Mouse (Mus musculus) forebrain, embryonic 11.5 days (tissue): ENCODE measurements at regions not wholly inside any gene's neighbourhood (a gene's known extent, or its start where the extent isn't known, plus 50 kb on each side); places are given as distances from the start of the nearest gene placed in this dataset.
A peak's percentile ranks its signal among the peaks of the same experiment; 100 is the strongest.
"Not testable (repeated sequence)": the region's sequence is repeated elsewhere in the genome, so short reads cannot be mapped to it uniquely, and the experiment has no call there.

Experiments used
- ATAC-seq: fragments of 200-750 bp; cut with Nextera tagmentation; replicated peaks from 2 replicates; pipeline ENCODE4 v1.8.0; 2017; ENCODE audit warnings: moderate TSS enrichment; ENCODE audit not compliant: low FRiP score
- DNase-seq: peaks from one replicate; pipeline ENCODE4 v3.0.0-alpha.2; 2017; ENCODE audit warnings: low spot score
- H3K27ac ChIP-seq: fragments of 300-500 bp; sonication (generic); 2 replicates; pipeline ENCODE4 v1.5.1; 2014; ENCODE audit warnings: low read depth, low read length
- H3K27me3 ChIP-seq: fragments of 300-500 bp; sonication (generic); 2 replicates; pipeline ENCODE4 v1.6.1; 2014; ENCODE audit warnings: mild to moderate bottlenecking, low read length, mixed read lengths; ENCODE audit not compliant: control insufficient read depth, insufficient read depth
- H3K36me3 ChIP-seq: fragments of 300-500 bp; sonication (generic); 2 replicates; pipeline ENCODE4 v1.6.1; 2014; ENCODE audit warnings: mild to moderate bottlenecking, low read length, moderate library complexity, mixed read lengths; ENCODE audit not compliant: control insufficient read depth, insufficient read depth
- H3K4me1 ChIP-seq: fragments of 300-500 bp; sonication (generic); replicated peaks from 2 replicates; pipeline ENCODE4 v1.6.1; 2014; ENCODE audit warnings: low read length, mixed read lengths; ENCODE audit not compliant: control insufficient read depth, insufficient read depth
- H3K4me2 ChIP-seq: fragments of 300-500 bp; sonication (generic); 2 replicates; pipeline ENCODE4 v1.6.1; 2014; ENCODE audit warnings: low read depth, mild to moderate bottlenecking, low read length, moderate library complexity, mixed read lengths; ENCODE audit not compliant: severe bottlenecking
- H3K4me3 ChIP-seq: fragments of 300-500 bp; sonication (generic); 2 replicates; pipeline ENCODE4 v1.5.1; 2014; ENCODE audit warnings: low read depth, low read length
- H3K9ac ChIP-seq: fragments of 300-500 bp; sonication (generic); 2 replicates; pipeline ENCODE4 v1.6.1; 2014; ENCODE audit warnings: low read length
- H3K9me3 ChIP-seq: fragments of 300-500 bp; sonication (generic); 2 replicates; pipeline ENCODE4 v1.6.1; 2016; ENCODE audit warnings: low read length, mixed read lengths; ENCODE audit not compliant: control insufficient read depth
- WGBS: fragments of 180-500 bp; shearing (Covaris S2); extraction: QIAGEN DNeasy Blood & Tissue Kit; methylation state at CpG from one replicate; pipeline ENCODE4 v1.1.7; 2014; 5-methylcytosine and 5-hydroxymethylcytosine counted together

DNA sequence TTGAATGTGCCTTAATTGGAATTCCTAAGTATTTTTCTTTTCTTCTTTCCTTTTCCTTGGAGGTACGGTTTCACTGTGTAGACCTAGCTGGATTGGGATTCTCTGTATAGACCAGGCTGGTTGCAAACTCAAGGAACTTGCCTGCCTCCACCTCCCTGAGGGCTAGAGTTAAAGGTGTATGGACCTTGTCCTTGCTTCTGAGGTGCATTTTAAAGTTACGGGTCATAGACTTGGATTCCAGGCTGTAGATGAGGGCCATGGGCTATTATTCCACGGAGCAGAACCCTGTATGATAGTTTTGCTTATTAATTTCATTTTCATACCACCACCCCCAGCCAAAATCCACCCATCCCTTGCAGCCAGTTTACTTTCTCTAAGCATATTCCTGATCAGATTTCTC lies 50.7 kb upstream of the Wdr26 start:
- H3K36me3 ChIP-seq: no peaks in the 10 kb centered on the region
- peaks cover 8% of the 10 kb centered on the region; the same call in 1 of the 2 replicates for H3K4me1 ChIP-seq
- H3K4me2 ChIP-seq: no peak overlapping the region
- DNase-seq (no peak), ATAC-seq (no peak)
- no peaks in the 10 kb centered on the region for H3K9me3 ChIP-seq
- WGBS: 86% methylated on average over 3 of the region's 3 CpGs
- no peaks in the 10 kb centered on the region; the same call in 1 of the 2 replicates for H3K27me3 ChIP-seq
- no peak overlapping the region for H3K4me3 ChIP-seq
- no peak overlapping the region for H3K27ac ChIP-seq
- H3K9ac ChIP-seq: no peak overlapping the region

DNA sequence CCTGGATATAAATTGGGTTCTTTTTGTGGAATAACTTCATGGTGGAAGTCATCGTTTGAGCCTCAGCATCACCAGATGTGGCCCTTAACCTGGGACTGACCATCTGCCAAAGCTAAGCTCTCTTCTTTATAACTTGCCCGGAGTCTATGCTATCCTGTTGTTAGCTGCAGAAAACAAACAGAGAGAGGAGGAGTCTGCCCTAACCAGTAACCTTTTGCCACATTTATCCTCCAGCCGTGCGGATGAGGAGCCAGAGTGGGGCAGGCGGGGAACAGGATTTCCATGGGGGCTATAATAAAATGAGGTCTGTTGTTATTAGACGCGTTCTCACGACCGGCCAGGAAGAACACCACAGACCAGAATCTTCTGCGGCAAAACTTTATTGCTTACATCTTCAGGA lies 51.4 kb upstream of the Wdr26 start:
- Histone ChIP-seq H3K27me3 (no peaks in the 10 kb centered on the region), H3K9me3 (no peaks in the 10 kb centered on the region), H3K9ac (no peak overlapping the region), H3K4me1 (peaks cover 8% of the 10 kb centered on the region; the same call in 1 of the 2 replicates), H3K4me2 (no peak overlapping the region), H3K36me3 (no peaks in the 10 kb centered on the region), H3K4me3 (no peak overlapping the region), H3K27ac (no peak overlapping the region)
- no peak for DNase-seq
- ATAC-seq: no peak
- WGBS: 95% methylated on average over 10 of the region's 10 CpGs

DNA sequence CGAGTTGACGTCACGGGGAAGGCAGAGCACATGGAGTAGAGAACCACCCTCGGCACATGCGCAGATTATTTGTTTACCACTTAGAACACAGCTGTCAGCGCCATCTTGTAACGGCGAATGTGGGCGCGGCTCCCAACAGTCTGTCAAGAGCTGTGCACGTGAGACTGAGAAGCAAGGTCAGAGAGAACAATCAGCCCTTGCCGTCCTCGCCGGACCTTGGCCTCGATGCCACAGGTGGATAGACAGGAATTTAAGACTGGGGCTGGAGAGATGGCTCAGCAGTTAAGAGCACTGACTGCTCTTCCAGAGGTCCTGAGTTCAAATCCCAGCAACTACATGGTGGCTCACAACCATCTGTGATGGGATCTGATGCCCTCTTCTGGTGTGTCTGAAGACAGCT lies 58.7 kb upstream of the Wdr26 start:
- H3K4me3 ChIP-seq, ATAC-seq, H3K9ac ChIP-seq, H3K4me2 ChIP-seq, H3K9me3 ChIP-seq, H3K27me3 ChIP-seq, H3K36me3 ChIP-seq, H3K4me1 ChIP-seq, H3K27ac ChIP-seq, DNase-seq: not testable (repeated sequence)
- 98% methylated on average over 10 of the region's 15 CpGs for WGBS

DNA sequence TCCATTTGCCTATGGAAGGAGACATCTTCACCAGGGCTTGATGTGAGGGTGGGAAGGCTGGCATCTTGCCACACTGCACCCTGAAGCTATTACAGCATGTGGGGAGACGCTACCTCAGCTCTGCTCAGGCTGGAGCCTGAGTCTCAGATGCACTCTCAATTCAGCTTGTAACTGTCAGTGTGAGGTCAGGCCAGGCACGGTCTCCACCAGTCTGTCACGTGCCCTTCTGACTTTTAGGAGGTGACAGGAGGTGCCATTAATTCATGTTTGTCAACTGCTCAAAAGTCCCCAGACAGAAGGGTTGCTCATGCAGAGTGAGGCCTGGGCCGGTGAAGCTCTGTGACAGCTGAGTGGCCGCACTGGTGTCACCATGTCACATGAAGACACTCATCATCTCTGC lies 59.4 kb upstream of the Wdr26 start:
- Histone ChIP-seq H3K4me3 (no peak overlapping the region), H3K9ac (no peak overlapping the region), H3K9me3 (no peaks in the 10 kb centered on the region)

DNA sequence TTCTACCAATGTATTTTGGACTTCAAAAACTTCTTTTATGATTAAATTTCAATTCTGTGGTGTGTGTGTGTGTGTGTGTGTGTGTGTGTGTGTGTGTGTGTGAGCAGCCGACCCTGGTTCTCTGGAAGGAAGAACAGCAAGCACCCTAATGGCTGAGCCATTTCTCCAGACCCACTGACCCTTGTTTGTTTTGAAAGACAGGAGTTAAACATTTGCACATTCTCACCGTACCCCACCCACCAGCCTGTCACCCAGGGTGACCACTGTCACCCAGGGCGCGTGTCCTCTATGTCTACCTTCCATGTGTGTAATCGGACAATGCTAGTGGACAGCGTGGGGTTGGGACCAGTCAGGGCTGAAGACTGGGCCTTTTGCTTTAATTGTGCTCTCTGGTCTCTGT lies 60.0 kb upstream of the Wdr26 start:
- ATAC-seq (no peak), DNase-seq (no peak)
- Histone ChIP-seq H3K9ac (no peak overlapping the region), H3K4me2 (no peak overlapping the region), H3K4me3 (no peak overlapping the region), H3K36me3 (no peaks in the 10 kb centered on the region), H3K9me3 (no peaks in the 10 kb centered on the region), H3K27ac (no peak overlapping the region), H3K27me3 (no peaks in the 10 kb centered on the region), H3K4me1 (no peaks in the 10 kb centered on the region)
- WGBS: 88% methylated on average over 6 of the region's 6 CpGs

More for the DNA sequence above, 59.4 kb upstream of the Wdr26 start:
- Histone ChIP-seq H3K4me2 (no peak overlapping the region), H3K27ac (no peak overlapping the region), H3K27me3 (no peaks in the 10 kb centered on the region), H3K36me3 (no peaks in the 10 kb centered on the region), H3K4me1 (no peaks in the 10 kb centered on the region)
- WGBS: 89% methylated on average over 5 of the region's 5 CpGs
- DNase-seq (no peak), ATAC-seq (no peak)

DNA sequence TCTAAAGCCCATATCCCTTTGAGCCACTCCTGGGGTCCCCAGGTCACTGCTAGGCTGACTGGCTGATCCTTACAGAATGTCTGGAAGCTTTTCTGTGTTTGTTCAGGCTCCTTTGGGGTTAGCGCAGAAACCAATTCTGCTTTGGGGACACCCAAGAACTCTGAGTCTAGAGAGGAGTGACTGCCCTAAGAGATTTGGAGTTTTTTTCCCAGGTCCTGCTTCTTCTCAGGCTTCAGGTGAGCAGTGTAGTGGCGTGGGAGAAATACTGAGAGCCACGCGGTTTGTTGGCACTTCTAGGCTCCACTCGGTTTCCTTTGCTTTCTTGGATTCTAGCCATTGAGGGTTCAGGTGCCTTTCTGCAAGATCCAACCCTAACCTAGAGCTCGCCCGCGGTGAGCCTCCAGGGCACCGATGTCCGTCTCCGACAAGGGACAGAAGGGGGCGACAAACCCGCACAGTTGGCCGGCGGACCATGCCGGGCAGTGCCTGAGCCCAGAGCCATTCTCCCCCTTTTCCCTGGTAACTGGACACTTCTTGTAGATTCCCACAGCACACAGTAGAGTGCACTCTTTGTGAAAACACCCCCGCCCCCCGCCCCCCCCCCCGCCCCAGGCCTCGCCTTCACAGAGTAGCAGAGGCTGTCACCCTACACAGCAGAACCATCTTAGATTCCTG lies 61.0 kb upstream of the Wdr26 start:
- DNase-seq (peak; percentile 91), ATAC-seq (peak; percentile 96)
- Histone ChIP-seq H3K4me1 (no peaks in the 10 kb centered on the region), H3K4me3 (no peak overlapping the region), H3K9ac (no peak overlapping the region), H3K27ac (no peak overlapping the region), H3K36me3 (no peaks in the 10 kb centered on the region), H3K27me3 (no peaks in the 10 kb centered on the region), H3K4me2 (0 out of 2 replicates have a peak overlapping the region, but pooled peaks have one; percentile 8), H3K9me3 (no peaks in the 10 kb centered on the region)
- WGBS: 5% methylated on average over 20 of the region's 20 CpGs

DNA sequence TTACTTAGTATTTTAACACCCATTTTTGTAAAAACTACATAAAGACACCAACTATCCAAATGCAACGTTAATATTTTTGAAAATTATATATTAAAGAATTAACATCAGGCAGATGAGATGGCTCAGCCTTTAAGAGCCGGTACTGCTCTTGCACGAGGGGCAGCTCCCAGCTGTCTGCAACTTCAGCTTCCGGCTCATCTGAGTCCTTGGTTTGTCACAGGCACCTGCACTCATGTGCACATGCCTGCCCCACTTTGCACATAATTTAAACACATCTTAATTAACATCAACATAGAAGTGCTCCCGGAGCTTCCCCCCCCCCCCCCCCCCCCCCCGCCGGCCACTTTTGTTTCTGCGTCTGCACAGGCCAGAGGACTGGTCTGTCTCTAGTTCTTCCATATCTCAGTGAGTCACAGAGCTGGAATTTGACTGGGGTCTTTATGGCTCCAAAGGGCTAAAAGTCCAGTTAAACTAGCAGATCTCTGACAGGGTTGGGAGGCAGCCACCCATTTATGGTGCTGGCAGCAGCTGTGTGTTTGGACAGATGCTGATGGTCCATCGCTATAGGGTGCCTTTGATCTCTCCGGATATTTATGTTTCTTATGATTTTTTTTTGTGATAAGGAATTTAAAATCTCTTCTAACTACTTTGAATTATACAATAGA lies 61.9 kb upstream of the Wdr26 start:
- no peak overlapping the region for H3K27ac ChIP-seq
- H3K4me3 ChIP-seq: no peak overlapping the region
- DNase-seq (no peak), ATAC-seq (0 out of 2 replicates have a peak, but pooled peaks have one; percentile 46)
- WGBS: 49% methylated on average over 8 of the region's 10 CpGs
- no peaks in the 10 kb centered on the region for H3K36me3 ChIP-seq
- H3K4me2 ChIP-seq: no peak overlapping the region
- no peak overlapping the region for H3K9ac ChIP-seq
- no peaks in the 10 kb centered on the region for H3K27me3 ChIP-seq
- no peaks in the 10 kb centered on the region for H3K4me1 ChIP-seq
- no peaks in the 10 kb centered on the region for H3K9me3 ChIP-seq

DNA sequence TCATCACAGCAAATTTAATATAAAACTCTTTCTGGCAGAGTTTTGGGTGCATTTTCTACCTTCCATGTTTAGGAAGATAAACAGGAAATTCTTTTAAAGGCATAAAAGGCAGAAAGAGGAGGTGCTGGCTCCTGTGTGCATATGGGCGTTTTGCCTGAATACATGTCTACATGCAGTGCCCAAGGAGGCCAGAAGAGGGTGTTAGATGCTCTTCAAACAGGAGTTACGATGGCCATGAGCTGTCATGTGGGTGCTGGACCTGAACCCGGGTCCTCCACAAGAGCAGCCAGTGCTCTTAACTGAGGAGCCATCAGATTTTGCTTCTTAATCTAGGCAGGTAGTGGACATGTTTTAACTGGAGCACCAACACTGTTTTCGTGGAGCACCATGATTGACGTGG lies 69.0 kb upstream of the Wdr26 start:
- no peaks in the 10 kb centered on the region for H3K9me3 ChIP-seq
- no peak overlapping the region for H3K27ac ChIP-seq
- ATAC-seq (no peak), DNase-seq (no peak)
- 88% methylated on average over 5 of the region's 5 CpGs for WGBS
- H3K4me2 ChIP-seq: no peak overlapping the region
- H3K4me1 ChIP-seq: no peaks in the 10 kb centered on the region
- no peaks in the 10 kb centered on the region for H3K27me3 ChIP-seq
- H3K9ac ChIP-seq: no peak overlapping the region
- H3K36me3 ChIP-seq: no peaks in the 10 kb centered on the region
- H3K4me3 ChIP-seq: no peak overlapping the region

DNA sequence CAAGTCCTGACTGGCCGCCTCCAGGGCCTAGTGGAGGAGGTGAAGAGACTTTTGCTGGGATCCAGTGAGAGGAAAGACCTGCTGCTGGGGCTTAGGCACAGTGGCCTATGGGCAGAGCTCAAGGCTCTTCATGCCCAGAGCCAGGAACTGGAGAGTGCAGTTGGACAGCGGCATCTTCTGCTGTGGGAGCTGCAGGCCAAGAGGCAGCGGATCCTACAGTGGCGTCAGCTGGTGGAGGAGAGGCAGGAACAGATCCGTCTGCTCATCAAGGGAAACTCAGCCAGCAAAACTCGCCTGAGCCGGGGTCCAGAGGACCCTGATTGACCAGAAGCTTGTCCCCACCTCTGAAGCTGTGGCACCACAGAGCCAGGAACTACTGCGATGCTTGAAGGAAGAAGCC lies 69.4 kb upstream of the Cnih3 start:
- not testable (repeated sequence) for H3K4me2 ChIP-seq, H3K9ac ChIP-seq, H3K4me1 ChIP-seq, H3K27ac ChIP-seq, H3K27me3 ChIP-seq, ATAC-seq, H3K36me3 ChIP-seq, H3K4me3 ChIP-seq, DNase-seq, H3K9me3 ChIP-seq
- 91% methylated on average over 8 of the region's 8 CpGs for WGBS
